Mouse (Mus musculus): Measurements from ENCODE around the gene Oscp1. TPM values are rescaled to one million over a fixed set of nuclear protein-coding genes. Genes with fewer than 3 reads are reported as not detected.

Oscp1 gene
- polyA plus RNA-seq, 1 experiment from 2014 or later = 48.5 TPM

DNA sequence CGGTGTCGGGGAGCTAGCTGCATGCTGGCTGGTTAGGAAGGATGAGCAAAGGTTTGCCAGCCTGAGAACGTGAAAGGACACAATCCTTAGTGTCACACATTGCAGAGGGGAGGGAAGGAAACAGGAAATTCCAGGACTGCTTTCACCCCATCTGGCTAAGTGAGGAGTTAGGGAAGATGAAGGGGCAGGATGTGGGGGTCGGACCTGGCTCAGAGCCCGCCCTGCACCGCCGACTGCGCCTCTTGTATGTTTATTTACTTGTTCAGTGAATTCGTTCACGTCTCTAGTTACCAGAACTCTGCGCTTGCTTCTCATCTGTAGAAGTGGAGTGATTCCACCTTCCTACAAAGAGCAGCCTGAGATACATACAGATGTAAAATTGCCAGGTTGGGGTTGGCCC lies 72.1 kb downstream of the Oscp1 start:
- Histone ChIP-seq H3K9ac (ENCODE audit: low read depth, low read length) (no peak overlapping the region), H3K27me3 (ENCODE audit: control insufficient read depth, insufficient read depth, low read depth, low read length) (no peaks in the 10 kb centered on the region), H3K27ac (ENCODE audit: low read length) (peak overlapping the region; percentile 29; the same call in 1 of the 2 replicates), H3K9me3 (replicated peaks; ENCODE audit: control insufficient read depth, low read length, poor library complexity, severe bottlenecking) (no peaks in the 10 kb centered on the region), H3K4me1 (ENCODE audit: control insufficient read depth, insufficient read depth, low read length) (peaks cover 7% of the 10 kb centered on the region), H3K36me3 (ENCODE audit: control insufficient read depth, insufficient read depth, low read length) (peaks cover 31% of the 10 kb centered on the region), H3K4me2 (ENCODE audit: low read length) (no peak overlapping the region), H3K4me3 (ENCODE audit: low read depth, low read length) (no peak overlapping the region)
- ATAC-seq = no peak
- 87% methylated on average over 11 of the region's 11 CpGs for WGBS

DNA sequence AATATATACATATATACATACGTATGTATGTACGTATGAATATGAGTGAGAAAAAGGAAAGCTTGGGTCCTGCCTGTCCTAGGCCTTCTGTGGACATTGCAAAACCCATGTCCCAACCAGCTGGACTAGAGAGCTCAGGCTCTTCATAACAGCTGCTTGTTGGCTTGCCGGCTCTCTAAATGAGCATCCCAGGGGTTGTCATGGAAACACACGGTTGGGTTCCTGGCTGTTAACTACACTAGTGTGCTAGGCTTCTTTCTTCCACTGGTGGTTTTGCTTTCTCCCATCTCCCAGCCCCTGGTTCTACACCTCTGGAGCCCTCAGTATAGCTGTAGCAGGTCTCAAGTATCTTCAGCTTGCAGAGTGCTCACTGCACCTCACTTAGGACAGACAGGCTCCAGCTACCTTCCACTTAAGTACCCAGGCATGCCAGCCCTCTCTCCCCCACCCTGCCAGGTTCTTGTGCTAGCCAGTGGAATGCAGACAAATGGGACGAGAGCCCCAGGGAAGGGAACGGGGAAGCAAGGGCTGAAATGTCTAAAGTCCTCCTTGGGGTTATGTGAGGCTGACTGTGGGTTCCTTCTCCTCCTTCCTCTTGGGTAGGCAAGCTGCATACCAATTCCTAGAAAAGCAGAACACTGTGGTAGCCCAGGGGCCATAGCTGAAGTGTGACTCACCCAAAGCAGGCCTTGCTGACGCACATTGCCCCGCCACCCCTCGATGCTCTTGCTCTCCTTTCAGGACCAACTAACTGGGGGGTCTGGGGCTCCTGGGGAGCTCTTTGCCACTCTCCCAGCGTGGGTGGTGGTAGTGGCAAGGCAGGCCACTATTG lies 73.1 kb downstream of the Oscp1 start:
- 61% methylated on average over 10 of the region's 10 CpGs for WGBS
- Histone ChIP-seq H3K4me3 (ENCODE audit: low read depth, low read length) (no peak overlapping the region), H3K9ac (ENCODE audit: low read depth, low read length) (no peak overlapping the region), H3K27ac (ENCODE audit: low read length) (peak overlapping the region; percentile 68), H3K4me1 (ENCODE audit: control insufficient read depth, insufficient read depth, low read length) (peaks cover 7% of the 10 kb centered on the region), H3K27me3 (ENCODE audit: control insufficient read depth, insufficient read depth, low read depth, low read length) (no peaks in the 10 kb centered on the region), H3K9me3 (replicated peaks; ENCODE audit: control insufficient read depth, low read length, poor library complexity, severe bottlenecking) (no peaks in the 10 kb centered on the region), H3K36me3 (ENCODE audit: control insufficient read depth, insufficient read depth, low read length) (peaks cover 35% of the 10 kb centered on the region), H3K4me2 (ENCODE audit: low read length) (no peak overlapping the region)
- peak; percentile 70; the same call in 1 of the 2 replicates for ATAC-seq

DNA sequence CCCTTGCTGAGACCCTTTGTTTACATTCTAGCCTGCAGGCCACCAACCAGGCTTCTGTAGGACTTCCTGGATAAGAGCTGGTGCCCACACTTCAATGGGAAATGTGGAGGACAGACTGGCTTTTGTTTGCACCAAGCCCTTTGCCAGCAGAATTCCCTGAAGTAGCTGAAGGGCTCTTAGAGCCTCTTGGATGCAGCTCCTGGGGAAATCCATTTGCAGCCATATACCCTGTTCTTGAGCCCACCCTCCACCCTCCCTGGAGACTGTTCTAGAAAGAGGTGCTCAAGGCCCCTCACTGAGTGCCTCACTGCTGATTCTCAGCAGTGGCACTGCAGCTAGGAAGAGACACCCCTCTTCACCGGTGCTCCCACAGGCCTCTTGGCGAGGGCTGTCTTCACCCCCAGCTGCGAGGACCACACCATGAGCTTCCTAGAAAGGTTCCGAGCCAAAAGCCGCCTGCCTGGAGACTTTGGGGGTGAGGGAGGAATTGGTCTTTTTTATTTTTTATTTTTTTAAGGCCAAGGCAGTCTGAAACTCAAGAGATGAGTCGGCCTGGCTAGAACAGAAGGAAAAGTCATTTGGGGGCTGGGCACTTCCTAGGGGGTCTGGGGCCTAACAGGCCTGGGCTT lies 74.4 kb downstream of the Oscp1 start:
- H3K4me1 ChIP-seq (ENCODE audit: control insufficient read depth, insufficient read depth, low read length) = peaks cover 7% of the 10 kb centered on the region
- no peak overlapping the region for H3K27ac ChIP-seq (ENCODE audit: low read length)
- ATAC-seq = no peak
- no peak overlapping the region for H3K4me2 ChIP-seq (ENCODE audit: low read length)
- H3K4me3 ChIP-seq (ENCODE audit: low read depth, low read length) = no peak overlapping the region
- peaks cover 36% of the 10 kb centered on the region for H3K36me3 ChIP-seq (ENCODE audit: control insufficient read depth, insufficient read depth, low read length)
- H3K9ac ChIP-seq (ENCODE audit: low read depth, low read length) = no peak overlapping the region
- H3K27me3 ChIP-seq (ENCODE audit: control insufficient read depth, insufficient read depth, low read depth, low read length) = no peaks in the 10 kb centered on the region
- 76% methylated on average over 6 of the region's 6 CpGs for WGBS
- no peaks in the 10 kb centered on the region for H3K9me3 ChIP-seq (replicated peaks; ENCODE audit: control insufficient read depth, low read length, poor library complexity, severe bottlenecking)

- H3K36me3 ChIP-seq (ENCODE audit: control insufficient read depth, insufficient read depth, low read length) = peaks cover 33% of the 10 kb centered on the region
- no peak overlapping the region for H3K4me2 ChIP-seq (ENCODE audit: low read length)
- H3K4me3 ChIP-seq (ENCODE audit: low read depth, low read length) = no peak overlapping the region
- H3K27ac ChIP-seq (ENCODE audit: low read length) = no peak overlapping the region
- 94% methylated on average over 4 of the region's 4 CpGs for WGBS
- no peak overlapping the region for H3K9ac ChIP-seq (ENCODE audit: low read depth, low read length)
- ATAC-seq = no peak
- H3K4me1 ChIP-seq (ENCODE audit: control insufficient read depth, insufficient read depth, low read length) = peaks cover 7% of the 10 kb centered on the region
- no peaks in the 10 kb centered on the region for H3K9me3 ChIP-seq (replicated peaks; ENCODE audit: control insufficient read depth, low read length, poor library complexity, severe bottlenecking)
- H3K27me3 ChIP-seq (ENCODE audit: control insufficient read depth, insufficient read depth, low read depth, low read length) = no peaks in the 10 kb centered on the region
Measured at GRCm38 (mm10) chr4:126134236-126134635, 75.9 kb downstream of the Oscp1 start.

GRCm38 (mm10) chr4:126134639-126135038 lies 76.3 kb downstream of the Oscp1 start:
- ATAC-seq = no peak
- Histone ChIP-seq H3K9ac (ENCODE audit: low read depth, low read length) (no peak overlapping the region), H3K4me1 (ENCODE audit: control insufficient read depth, insufficient read depth, low read length) (peaks cover 7% of the 10 kb centered on the region), H3K4me2 (ENCODE audit: low read length) (no peak overlapping the region), H3K4me3 (ENCODE audit: low read depth, low read length) (no peak overlapping the region), H3K36me3 (ENCODE audit: control insufficient read depth, insufficient read depth, low read length) (peaks cover 36% of the 10 kb centered on the region), H3K9me3 (replicated peaks; ENCODE audit: control insufficient read depth, low read length, poor library complexity, severe bottlenecking) (no peaks in the 10 kb centered on the region), H3K27me3 (ENCODE audit: control insufficient read depth, insufficient read depth, low read depth, low read length) (no peaks in the 10 kb centered on the region), H3K27ac (ENCODE audit: low read length) (no peak overlapping the region)
- 96% methylated on average over 4 of the region's 4 CpGs for WGBS

- H3K9ac ChIP-seq (ENCODE audit: low read depth, low read length) = no peak overlapping the region
- H3K9me3 ChIP-seq (replicated peaks; ENCODE audit: control insufficient read depth, low read length, poor library complexity, severe bottlenecking) = no peaks in the 10 kb centered on the region
- no peak overlapping the region for H3K4me2 ChIP-seq (ENCODE audit: low read length)
- no peaks in the 10 kb centered on the region for H3K4me1 ChIP-seq (ENCODE audit: control insufficient read depth, insufficient read depth, low read length)
- no peaks in the 10 kb centered on the region for H3K27me3 ChIP-seq (ENCODE audit: control insufficient read depth, insufficient read depth, low read depth, low read length)
- H3K36me3 ChIP-seq (ENCODE audit: control insufficient read depth, insufficient read depth, low read length) = peaks cover 33% of the 10 kb centered on the region
- no peak overlapping the region for H3K27ac ChIP-seq (ENCODE audit: low read length)
- H3K4me3 ChIP-seq (ENCODE audit: low read depth, low read length) = no peak overlapping the region
- no peak for ATAC-seq
- WGBS = 88% methylated on average over 4 of the region's 4 CpGs
Measured at GRCm38 (mm10) chr4:126137773-126138172, 79.4 kb downstream of the Oscp1 start.

DNA sequence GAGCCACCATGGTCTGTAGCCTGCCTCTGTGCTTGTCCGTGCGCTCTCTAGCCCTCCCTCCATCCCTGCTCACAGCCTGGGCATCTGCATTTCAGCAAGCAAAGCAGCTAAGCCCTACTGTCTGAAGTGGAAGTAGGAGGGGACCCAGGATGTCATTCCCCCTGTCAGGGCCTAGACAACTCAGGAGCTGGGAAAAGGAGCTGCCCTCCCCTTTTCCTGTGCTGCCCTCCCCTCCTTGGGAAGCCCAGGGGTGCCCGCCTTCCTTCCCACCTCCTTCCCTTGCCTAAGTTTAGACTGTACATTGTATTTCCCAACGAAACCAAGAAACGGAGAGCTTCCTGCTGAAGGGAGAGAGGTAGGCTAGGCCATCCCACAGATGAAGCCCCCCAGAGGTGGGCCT lies 82.7 kb downstream of the Oscp1 start:
- no peak overlapping the region for H3K4me2 ChIP-seq (ENCODE audit: low read length)
- no peaks in the 10 kb centered on the region for H3K27me3 ChIP-seq (ENCODE audit: control insufficient read depth, insufficient read depth, low read depth, low read length)
- WGBS = 86% methylated on average over 5 of the region's 5 CpGs
- H3K9ac ChIP-seq (ENCODE audit: low read depth, low read length) = no peak overlapping the region
- no peak for ATAC-seq
- H3K27ac ChIP-seq (ENCODE audit: low read length) = no peak overlapping the region
- peaks cover 23% of the 10 kb centered on the region for H3K36me3 ChIP-seq (ENCODE audit: control insufficient read depth, insufficient read depth, low read length)
- H3K4me3 ChIP-seq (ENCODE audit: low read depth, low read length) = no peak overlapping the region
- no peaks in the 10 kb centered on the region for H3K4me1 ChIP-seq (ENCODE audit: control insufficient read depth, insufficient read depth, low read length)
- no peaks in the 10 kb centered on the region for H3K9me3 ChIP-seq (replicated peaks; ENCODE audit: control insufficient read depth, low read length, poor library complexity, severe bottlenecking)
